Mouse (Mus musculus): Measurements from ENCODE around the gene Kcnk4. TPM values are rescaled to one million over a fixed set of nuclear protein-coding genes. Genes with fewer than 3 reads are reported as not detected.

The Kcnk4 gene
- polyA plus RNA-seq (2016; fragmentation: Nextera tagmentation; extraction: Ambion mirVana), result 0.14 and 0.19 TPM in 2 replicates

GRCm38 (mm10) chr19:6934195-6934977, at the start of gene Kcnk4:
Gene Kcnk4 (minus strand): TSS chr19:6934515.
- H3K4me3 ChIP-seq, result peak within 1 kb of the TSS; percentile 32
- H3K9ac ChIP-seq, result peak within 1 kb of the TSS; percentile 56
- 8% methylated on average over 23 of the region's 23 CpGs for WGBS
- no peaks in the 10 kb centered on the region for H3K36me3 ChIP-seq
- no peaks in the 10 kb centered on the region for H3K9me3 ChIP-seq (replicated peaks)
- peak; percentile 10; the same call in 1 of the 2 replicates for ATAC-seq (ENCODE audit: low FRiP score)
- H3K4me2 ChIP-seq (replicated peaks), result peak within 1 kb of the TSS; percentile 54
- H3K27ac ChIP-seq, result no peak within 1 kb of the TSS
- H3K27me3 ChIP-seq, result peaks cover 70% of the 10 kb centered on the region
- H3K4me1 ChIP-seq, result peaks cover 23% of the 10 kb centered on the region

- Histone ChIP-seq H3K4me3 (no peak overlapping the region), H3K27me3 (no peaks in the 10 kb centered on the region), H3K36me3 (peaks cover 16% of the 10 kb centered on the region), H3K4me1 (peaks cover 40% of the 10 kb centered on the region), H3K9ac (no peak overlapping the region), H3K27ac (no peak overlapping the region), H3K9me3 (replicated peaks) (no peaks in the 10 kb centered on the region), H3K4me2 (replicated peaks) (no peak overlapping the region)
- 35% methylated on average over 5 of the region's 5 CpGs for WGBS
- ATAC-seq (ENCODE audit: low FRiP score), result no peak
Measured at GRCm38 (mm10) chr19:6983621-6984020, 49.3 kb upstream of the Kcnk4 start.

- ATAC-seq (ENCODE audit: low FRiP score), result no peak
- 94% methylated on average over 4 of the region's 4 CpGs for WGBS
- peaks cover 43% of the 10 kb centered on the region for H3K4me1 ChIP-seq
Measured at GRCm38 (mm10) chr19:6981465-6981864, 47.1 kb upstream of the Kcnk4 start.

GRCm38 (mm10) chr19:6980381-6981093, 46.2 kb upstream of the Kcnk4 start, which contains the start of gene Fkbp2:
Gene Fkbp2 (minus strand): TSS chr19:6980501.
- H3K36me3 ChIP-seq, result peaks cover 31% of the 10 kb centered on the region
- H3K4me3 ChIP-seq, result peak within 1 kb of the TSS; percentile 56
- H3K4me1 ChIP-seq, result peaks cover 44% of the 10 kb centered on the region
- peak within 1 kb of the TSS; percentile 94 for H3K27ac ChIP-seq
- peak within 1 kb of the TSS; percentile 96 for H3K4me2 ChIP-seq (replicated peaks)
- WGBS, result 2% methylated on average over 38 of the region's 38 CpGs
- no peaks in the 10 kb centered on the region for H3K9me3 ChIP-seq (replicated peaks)
- ATAC-seq (ENCODE audit: low FRiP score), result peak; percentile 88
- no peaks in the 10 kb centered on the region for H3K27me3 ChIP-seq
- H3K9ac ChIP-seq, result peak within 1 kb of the TSS; percentile 68

More at GRCm38 (mm10) chr19:6981465-6981864, 47.1 kb upstream of the Kcnk4 start:
- Histone ChIP-seq H3K9me3 (replicated peaks) (no peaks in the 10 kb centered on the region), H3K27ac (no peak overlapping the region), H3K36me3 (peaks cover 31% of the 10 kb centered on the region), H3K4me3 (no peak overlapping the region), H3K4me2 (replicated peaks) (no peak overlapping the region), H3K27me3 (no peaks in the 10 kb centered on the region), H3K9ac (no peak overlapping the region)

- Histone ChIP-seq H3K36me3 (peaks cover 26% of the 10 kb centered on the region), H3K4me2 (replicated peaks) (peak overlapping the region; percentile 96), H3K27me3 (no peaks in the 10 kb centered on the region), H3K4me1 (peaks cover 44% of the 10 kb centered on the region), H3K4me3 (peak overlapping the region; percentile 56), H3K9ac (peak overlapping the region; percentile 68), H3K27ac (peak overlapping the region; percentile 94), H3K9me3 (replicated peaks) (no peaks in the 10 kb centered on the region)
- WGBS, result under 1% methylated on average over 59 of the region's 59 CpGs
- ATAC-seq (ENCODE audit: low FRiP score), result peak; percentile 88
Measured at GRCm38 (mm10) chr19:6979486-6980380, 45.4 kb upstream of the Kcnk4 start.

GRCm38 (mm10) chr19:6979001-6979479, 44.7 kb upstream of the Kcnk4 start:
- peak overlapping the region; percentile 56 for H3K4me3 ChIP-seq
- peaks cover 26% of the 10 kb centered on the region for H3K36me3 ChIP-seq
- H3K4me2 ChIP-seq (replicated peaks), result peak overlapping the region; percentile 96
- H3K27ac ChIP-seq, result peak overlapping the region; percentile 94
- H3K27me3 ChIP-seq, result no peaks in the 10 kb centered on the region
- H3K9ac ChIP-seq, result peak overlapping the region; percentile 68
- no peaks in the 10 kb centered on the region for H3K9me3 ChIP-seq (replicated peaks)
- no peak for ATAC-seq (ENCODE audit: low FRiP score)
- peaks cover 46% of the 10 kb centered on the region for H3K4me1 ChIP-seq
- 11% methylated on average over 11 of the region's 11 CpGs for WGBS

- WGBS, result 50% methylated on average over 3 of the region's 3 CpGs
- Histone ChIP-seq H3K4me3 (peak overlapping the region; percentile 56), H3K27me3 (no peaks in the 10 kb centered on the region), H3K36me3 (peaks cover 24% of the 10 kb centered on the region), H3K4me2 (replicated peaks) (peak overlapping the region; percentile 96), H3K4me1 (peaks cover 49% of the 10 kb centered on the region), H3K27ac (peak overlapping the region; percentile 94), H3K9ac (peak overlapping the region; percentile 68), H3K9me3 (replicated peaks) (no peaks in the 10 kb centered on the region)
- ATAC-seq (ENCODE audit: low FRiP score), result no peak
Measured at GRCm38 (mm10) chr19:6978639-6978974, 44.3 kb upstream of the Kcnk4 start.

- H3K4me1 ChIP-seq, result peaks cover 52% of the 10 kb centered on the region
- 86% methylated on average over 13 of the region's 13 CpGs for WGBS
- no peaks in the 10 kb centered on the region for H3K9me3 ChIP-seq (replicated peaks)
Measured at GRCm38 (mm10) chr19:6977759-6978638, 43.7 kb upstream of the Kcnk4 start.

GRCm38 (mm10) chr19:6975537-6976521, 41.5 kb upstream of the Kcnk4 start, which contains the start of gene Plcb3:
Gene Plcb3 (minus strand): TSS chr19:6976470.
- ATAC-seq (ENCODE audit: low FRiP score), result 0 out of 2 replicates have a peak, but pooled peaks have one; percentile 7
- Histone ChIP-seq H3K4me3 (peak within 1 kb of the TSS; percentile 78), H3K4me1 (peaks cover 48% of the 10 kb centered on the region), H3K4me2 (replicated peaks) (peak within 1 kb of the TSS; percentile 96), H3K27me3 (peaks cover 4% of the 10 kb centered on the region; the same call in 1 of the 2 replicates), H3K36me3 (peaks cover 17% of the 10 kb centered on the region), H3K9me3 (replicated peaks) (no peaks in the 10 kb centered on the region), H3K27ac (peak within 1 kb of the TSS; percentile 96), H3K9ac (peak within 1 kb of the TSS; percentile 89)
- 0% methylated on average over 16 of the region's 16 CpGs for WGBS

More at GRCm38 (mm10) chr19:6977759-6978638, 43.7 kb upstream of the Kcnk4 start:
- H3K4me3 ChIP-seq, result 0 out of 2 replicates have a peak overlapping the region, but pooled peaks have one; percentile 56
- H3K9ac ChIP-seq, result peak overlapping the region; percentile 68; the same call in 1 of the 2 replicates
- peaks cover 24% of the 10 kb centered on the region for H3K36me3 ChIP-seq
- no peaks in the 10 kb centered on the region for H3K27me3 ChIP-seq
- H3K27ac ChIP-seq, result peak overlapping the region; percentile 94
- ATAC-seq (ENCODE audit: low FRiP score), result no peak
- H3K4me2 ChIP-seq (replicated peaks), result peak overlapping the region; percentile 96
